Mouse (Mus musculus): ENCODE results near the gene Bsn.

- TF ChIP-seq CTCF (IDR thresholded peaks at IDR 0.05; ENCODE audit: low read depth, low read length) (no peak), POLR2A (IDR thresholded peaks at IDR 0.05; ENCODE audit: borderline replicate concordance, low read depth, low read length) (no peak)
Measured at GRCm38 (mm10) chr9:108090611-108091120, 99.5 kb downstream of the Bsn start.
